Mouse (Mus musculus) myocyte (in vitro differentiated cells): ENCODE results near the gene Adgra1.

ENCODE experiments used
- E2F4 ChIP-seq: IDR thresholded peaks from one replicate; pipeline ENCODE4 v1.6.1; 2011; ENCODE audit warnings: mild to moderate bottlenecking, control low read depth, moderate library complexity; ENCODE audit not compliant: insufficient read depth
- MAX ChIP-seq: IDR thresholded peaks from one replicate; pipeline ENCODE4 v1.6.1; 2011; ENCODE audit warnings: low read depth, mild to moderate bottlenecking, control low read depth
- MYOD1 ChIP-seq, 3 experiments: IDR thresholded peaks; one replicate each; pipeline ENCODE4 v1.6.1; 2011; ENCODE audit warnings: control low read depth in 2 of 3, low read depth in 2 of 3, mild to moderate bottlenecking in 2 of 3, moderate library complexity in 1 of 3; ENCODE audit not compliant: insufficient read length in 2 of 3, control insufficient read depth in 1 of 3
- MYOG ChIP-seq, 3 experiments: IDR thresholded peaks; one replicate each; pipeline ENCODE4 v1.6.1; 2011; ENCODE audit warnings: control low read depth in 2 of 3, low read depth in 2 of 3, mild to moderate bottlenecking in 2 of 3; ENCODE audit not compliant: insufficient read length in 2 of 3, control insufficient read depth in 1 of 3, insufficient read depth in 1 of 3
- POLR2A ChIP-seq: IDR thresholded peaks from one replicate; pipeline ENCODE4 v1.6.1; 2011; ENCODE audit warnings: low read depth, mild to moderate bottlenecking, control low read depth, moderate library complexity; ENCODE audit not compliant: insufficient read length
- POLR2AphosphoS2 ChIP-seq: IDR thresholded peaks from one replicate; pipeline ENCODE4 v1.6.1; 2011; ENCODE audit warnings: low read depth, control low read depth; ENCODE audit not compliant: insufficient read length
- SRF ChIP-seq: IDR thresholded peaks from one replicate; pipeline ENCODE4 v1.6.1; 2011; ENCODE audit warnings: low read depth; ENCODE audit not compliant: control insufficient read depth, insufficient read length
- TCF12 ChIP-seq: IDR thresholded peaks from one replicate; pipeline ENCODE4 v1.6.1; 2011; ENCODE audit warnings: mild to moderate bottlenecking, control low read depth; ENCODE audit not compliant: poor library complexity, insufficient read depth, severe bottlenecking
- TCF3 ChIP-seq: IDR thresholded peaks from one replicate; pipeline ENCODE4 v1.6.1; 2011; ENCODE audit warnings: low read depth, control low read depth; ENCODE audit not compliant: insufficient read length

DNA sequence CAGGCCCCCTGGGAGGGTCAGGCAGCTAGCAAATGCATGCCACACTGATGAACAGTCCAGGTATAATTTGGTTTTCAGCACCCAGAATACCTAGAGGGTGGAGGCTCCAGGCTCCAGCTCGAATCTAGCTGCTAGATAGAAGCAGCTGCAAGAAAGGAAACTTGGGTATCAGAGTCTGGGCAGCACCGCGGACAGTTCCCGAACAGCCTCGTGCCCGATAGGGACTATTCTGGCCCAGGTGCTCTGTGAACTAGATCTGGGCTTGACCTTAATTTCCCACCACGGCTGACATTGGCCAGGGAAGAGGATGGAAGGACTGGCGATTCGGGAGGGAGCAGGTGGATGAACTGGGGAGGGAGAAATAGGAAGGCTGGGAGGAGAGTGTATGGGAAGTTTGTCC lies 6.3 kb upstream of the Adgra1 start:
- TF ChIP-seq TCF3, result no peak
- no peak for TF ChIP-seq POLR2A
- no peak for TF ChIP-seq MYOD1 (IDR thresholded peaks at IDR 0.05; ENCODE audit: control insufficient read depth in 1 of 3, insufficient read length in 2 of 3, low read depth in 2 of 3)
- no peak for TF ChIP-seq POLR2AphosphoS2
- TF ChIP-seq MAX, result no peak
- no peak for TF ChIP-seq TCF12
- no peak for TF ChIP-seq SRF
- no peak for TF ChIP-seq E2F4
- no peak for TF ChIP-seq MYOG (IDR thresholded peaks at IDR 0.05; ENCODE audit: control insufficient read depth in 1 of 3, insufficient read depth in 1 of 3, insufficient read length in 2 of 3, low read depth in 2 of 3)
